Mouse (Mus musculus): Measurements from ENCODE around the gene Pdk4.

Pdk4 gene

GRCm38 (mm10) chr6:5495961-5496853 lies at the start of gene Pdk4:
Pdk4 (minus strand) TSS chr6:5496309.
- no peak for DNase-seq (ENCODE audit: extremely low read depth, low read depth)

GRCm38 (mm10) chr6:5537855-5538365 lies 41.8 kb upstream of the Pdk4 start:
- DNase-seq (ENCODE audit: extremely low read depth, low read depth), result no peak

- no peak for DNase-seq (ENCODE audit: extremely low read depth, low read depth)
Observed at GRCm38 (mm10) chr6:5535754-5536153, 39.6 kb upstream of the Pdk4 start.

- DNase-seq (ENCODE audit: extremely low read depth, low read depth), result no peak
Observed at GRCm38 (mm10) chr6:5517091-5517490, 21.0 kb upstream of the Pdk4 start.

GRCm38 (mm10) chr6:5509757-5510156 lies 13.6 kb upstream of the Pdk4 start:
- DNase-seq (ENCODE audit: extremely low read depth, low read depth), result no peak

GRCm38 (mm10) chr6:5509303-5509702 lies 13.2 kb upstream of the Pdk4 start:
- no peak for DNase-seq (ENCODE audit: extremely low read depth, low read depth)

- no peak for DNase-seq (ENCODE audit: extremely low read depth, low read depth)
Observed at GRCm38 (mm10) chr6:5507821-5508220, 11.7 kb upstream of the Pdk4 start.

- DNase-seq (ENCODE audit: extremely low read depth, low read depth), result no peak
Observed at GRCm38 (mm10) chr6:5506271-5506670, 10.2 kb upstream of the Pdk4 start.

GRCm38 (mm10) chr6:5502810-5503209 lies 6.7 kb upstream of the Pdk4 start:
- DNase-seq (ENCODE audit: extremely low read depth, low read depth), result no peak

GRCm38 (mm10) chr6:5501551-5501950 lies 5.4 kb upstream of the Pdk4 start:
- no peak for DNase-seq (ENCODE audit: extremely low read depth, low read depth)

GRCm38 (mm10) chr6:5498740-5499139 lies 2.6 kb upstream of the Pdk4 start:
- no peak for DNase-seq (ENCODE audit: extremely low read depth, low read depth)

- DNase-seq (ENCODE audit: extremely low read depth, low read depth), result no peak
Observed at GRCm38 (mm10) chr6:5496854-5497235, 736 bp upstream of the Pdk4 start.

GRCm38 (mm10) chr6:5485028-5485427 lies 11.1 kb downstream of the Pdk4 start:
- no peak for DNase-seq (ENCODE audit: extremely low read depth, low read depth)

GRCm38 (mm10) chr6:5482270-5482783 lies 13.8 kb downstream of the Pdk4 start:
- no peak for DNase-seq (ENCODE audit: extremely low read depth, low read depth)

- DNase-seq (ENCODE audit: extremely low read depth, low read depth), result no peak
Observed at GRCm38 (mm10) chr6:5481066-5481465, 15.0 kb downstream of the Pdk4 start.

- no peak for DNase-seq (ENCODE audit: extremely low read depth, low read depth)
Observed at GRCm38 (mm10) chr6:5474021-5474420, 22.1 kb downstream of the Pdk4 start.

- DNase-seq (ENCODE audit: extremely low read depth, low read depth), result no peak
Observed at GRCm38 (mm10) chr6:5472692-5473091, 23.4 kb downstream of the Pdk4 start.

GRCm38 (mm10) chr6:5470480-5471318 lies 25.4 kb downstream of the Pdk4 start:
- no peak for DNase-seq (ENCODE audit: extremely low read depth, low read depth)

GRCm38 (mm10) chr6:5455836-5456235 lies 40.3 kb downstream of the Pdk4 start:
- no peak for DNase-seq (ENCODE audit: extremely low read depth, low read depth)

GRCm38 (mm10) chr6:5449878-5450277 lies 46.2 kb downstream of the Pdk4 start:
- DNase-seq (ENCODE audit: extremely low read depth, low read depth), result no peak

GRCm38 (mm10) chr6:5448396-5448795 lies 47.7 kb downstream of the Pdk4 start:
- no peak for DNase-seq (ENCODE audit: extremely low read depth, low read depth)

- DNase-seq (ENCODE audit: extremely low read depth, low read depth), result no peak
Observed at GRCm38 (mm10) chr6:5447546-5447945, 48.6 kb downstream of the Pdk4 start.

Data from MEL-GATA-1-ER (cell line).